Mouse (Mus musculus): ENCODE data around the gene Pigu. TPM values are rescaled to one million over a fixed set of nuclear protein-coding genes. Genes with fewer than 3 reads are reported as not detected.

The Pigu gene
- polyA plus RNA-seq, 1 experiment = 41.5 TPM

GRCm38 (mm10) chr2:155293946-155294345 is 63.3 kb downstream of the Pigu start:
- no peak for DNase-seq (ENCODE audit: low read depth, low spot score)
- WGBS = 71% methylated on average over 4 of the region's 4 CpGs

- DNase-seq (ENCODE audit: low read depth, low spot score) = no peak
- WGBS = 84% methylated on average over 2 of the region's 2 CpGs
Observed at GRCm38 (mm10) chr2:155293382-155293781, 63.8 kb downstream of the Pigu start.

GRCm38 (mm10) chr2:155290066-155290465 is 67.2 kb downstream of the Pigu start:
- WGBS = 90% methylated on average over 8 of the region's 8 CpGs
- no peak for DNase-seq (ENCODE audit: low read depth, low spot score)

GRCm38 (mm10) chr2:155287456-155288250 is 69.6 kb downstream of the Pigu start:
- WGBS = 84% methylated on average over 4 of the region's 4 CpGs
- DNase-seq (ENCODE audit: low read depth, low spot score) = no peak

GRCm38 (mm10) chr2:155285744-155286143 is 71.5 kb downstream of the Pigu start:
- no peak for DNase-seq (ENCODE audit: low read depth, low spot score)
- WGBS = 77% methylated on average over 6 of the region's 6 CpGs

- no peak for DNase-seq (ENCODE audit: low read depth, low spot score)
- WGBS = 63% methylated on average over 7 of the region's 7 CpGs
Observed at GRCm38 (mm10) chr2:155284647-155285046, 72.6 kb downstream of the Pigu start.

- DNase-seq (ENCODE audit: low read depth, low spot score) = no peak
- 69% methylated on average over 4 of the region's 4 CpGs for WGBS
Observed at GRCm38 (mm10) chr2:155283793-155284192, 73.4 kb downstream of the Pigu start.

GRCm38 (mm10) chr2:155280116-155280515 is 77.1 kb downstream of the Pigu start:
- DNase-seq (ENCODE audit: low read depth, low spot score) = no peak
- WGBS = 82% methylated on average over 2 of the region's 2 CpGs

- 85% methylated on average over 4 of the region's 4 CpGs for WGBS
- DNase-seq (ENCODE audit: low read depth, low spot score) = no peak
Observed at GRCm38 (mm10) chr2:155279163-155279562, 78.1 kb downstream of the Pigu start.

- no peak for DNase-seq (ENCODE audit: low read depth, low spot score)
- WGBS = 92% methylated on average over 7 of the region's 7 CpGs
Observed at GRCm38 (mm10) chr2:155278361-155278760, 78.9 kb downstream of the Pigu start.

GRCm38 (mm10) chr2:155277721-155278120 is 79.5 kb downstream of the Pigu start:
- DNase-seq (ENCODE audit: low read depth, low spot score) = no peak
- WGBS = 63% methylated on average over 2 of the region's 2 CpGs

- no peak for DNase-seq (ENCODE audit: low read depth, low spot score)
Observed at GRCm38 (mm10) chr2:155276621-155277175, 80.5 kb downstream of the Pigu start.

GRCm38 (mm10) chr2:155276195-155276594 is 81.0 kb downstream of the Pigu start, which contains the start of gene Map1lc3a:
Gene Map1lc3a (plus strand): TSS chr2:155276297.
- WGBS = 1% methylated on average over 47 of the region's 47 CpGs
- DNase-seq (ENCODE audit: low read depth, low spot score) = peak; percentile 80

More at GRCm38 (mm10) chr2:155276621-155277175, 80.5 kb downstream of the Pigu start:
- 1% methylated on average over 42 of the region's 49 CpGs for WGBS

GRCm38 (mm10) chr2:155273603-155274002 is 83.6 kb downstream of the Pigu start:
- WGBS = 86% methylated on average over 8 of the region's 8 CpGs
- DNase-seq (ENCODE audit: low read depth, low spot score) = no peak

- 63% methylated on average over 10 of the region's 10 CpGs for WGBS
- no peak for DNase-seq (ENCODE audit: low read depth, low spot score)
Observed at GRCm38 (mm10) chr2:155272396-155273170, 84.6 kb downstream of the Pigu start.

GRCm38 (mm10) chr2:155271957-155272356 is 85.3 kb downstream of the Pigu start:
- DNase-seq (ENCODE audit: low read depth, low spot score) = no peak
- WGBS = 85% methylated on average over 6 of the region's 6 CpGs

GRCm38 (mm10) chr2:155266896-155267295 is 90.3 kb downstream of the Pigu start:
- WGBS = 71% methylated on average over 5 of the region's 5 CpGs
- no peak for DNase-seq (ENCODE audit: low read depth, low spot score)

- 90% methylated on average over 6 of the region's 6 CpGs for WGBS
- no peak for DNase-seq (ENCODE audit: low read depth, low spot score)
Observed at GRCm38 (mm10) chr2:155265526-155265925, 91.7 kb downstream of the Pigu start.

GRCm38 (mm10) chr2:155249588-155249987 is 107.6 kb downstream of the Pigu start:
- DNase-seq (ENCODE audit: low read depth, low spot score) = no peak
- WGBS = 88% methylated on average over 5 of the region's 5 CpGs

GRCm38 (mm10) chr2:155248718-155249117 is 108.5 kb downstream of the Pigu start:
- 73% methylated on average over 2 of the region's 2 CpGs for WGBS
- no peak for DNase-seq (ENCODE audit: low read depth, low spot score)
